Mouse (Mus musculus) left cerebral cortex, adult 11 months (tissue): ENCODE data around the gene Pdzrn4.
"Not testable (repeated sequence)": the region's sequence is repeated elsewhere in the genome, so short reads cannot be mapped to it uniquely, and the experiment has no call there.

Source experiments
- DNase-seq: peaks from one replicate; pipeline ENCODE4 v3.0.0; 2022; ENCODE audit warnings: low spot score

Gene Pdzrn4

DNA sequence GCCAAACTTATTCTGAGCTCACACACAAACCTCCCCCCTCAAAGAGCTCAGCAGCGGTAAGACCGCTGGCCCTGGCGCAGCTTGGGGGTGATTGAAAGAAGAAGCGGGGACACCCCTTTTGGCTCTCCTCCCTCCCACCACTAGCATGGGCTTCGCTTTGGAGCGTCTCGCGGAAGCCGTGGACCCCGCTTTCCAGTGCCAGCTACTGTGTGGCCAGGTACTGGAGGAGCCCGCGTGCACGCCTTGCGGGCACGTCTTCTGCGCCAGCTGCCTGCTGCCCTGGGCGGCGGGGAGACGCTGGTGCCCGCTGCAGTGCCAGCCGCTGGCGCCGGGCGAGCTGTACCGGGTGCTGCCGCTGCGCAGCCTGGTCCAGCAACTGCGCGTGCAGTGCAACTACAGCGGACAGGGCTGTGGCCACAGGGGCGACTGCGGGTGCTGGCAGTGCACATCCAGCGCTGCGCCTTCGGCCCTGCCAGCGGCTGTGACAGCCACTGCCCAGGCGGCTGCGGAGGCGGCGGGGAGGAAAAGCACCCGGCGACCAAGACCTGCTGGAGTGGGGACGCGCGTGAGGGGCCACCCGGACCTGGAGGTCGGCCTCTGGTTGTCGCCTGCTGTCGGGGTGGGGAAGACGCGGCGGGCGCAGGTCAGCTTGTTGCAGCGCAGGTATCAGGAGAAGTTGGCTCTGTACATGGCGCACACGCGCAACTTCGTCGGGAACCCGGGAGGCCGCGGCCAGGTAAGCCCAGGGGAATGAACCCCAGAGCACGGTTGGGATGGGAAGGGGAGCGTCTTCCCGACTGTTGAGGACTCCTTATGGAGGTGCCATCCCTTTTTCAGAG, at the start of gene Pdzrn4:
TSS of gene Pdzrn4 (plus strand) at position 112 of the 839 bp plus-strand sequence.
- DNase-seq = no peak

DNA sequence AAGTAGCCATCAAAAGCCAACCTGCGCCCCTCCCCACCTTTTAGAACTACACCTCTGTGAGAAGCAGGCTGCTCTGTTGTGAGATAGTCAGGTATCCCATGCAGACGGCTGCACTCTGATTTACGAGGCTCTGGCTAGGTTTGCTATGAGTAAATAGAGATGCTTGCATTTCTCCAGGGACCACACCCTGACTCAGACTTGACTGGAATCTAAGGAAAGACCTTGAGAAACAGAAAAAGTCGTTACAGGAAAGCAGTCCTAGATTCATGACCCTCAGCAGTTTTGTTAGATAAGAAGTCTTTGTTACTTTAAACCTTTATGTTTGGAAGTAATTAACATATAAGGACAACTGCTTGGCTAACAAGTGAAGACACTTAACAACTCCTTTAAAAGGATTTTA, 49.3 kb upstream of the Pdzrn4 start:
- DNase-seq = no peak

DNA sequence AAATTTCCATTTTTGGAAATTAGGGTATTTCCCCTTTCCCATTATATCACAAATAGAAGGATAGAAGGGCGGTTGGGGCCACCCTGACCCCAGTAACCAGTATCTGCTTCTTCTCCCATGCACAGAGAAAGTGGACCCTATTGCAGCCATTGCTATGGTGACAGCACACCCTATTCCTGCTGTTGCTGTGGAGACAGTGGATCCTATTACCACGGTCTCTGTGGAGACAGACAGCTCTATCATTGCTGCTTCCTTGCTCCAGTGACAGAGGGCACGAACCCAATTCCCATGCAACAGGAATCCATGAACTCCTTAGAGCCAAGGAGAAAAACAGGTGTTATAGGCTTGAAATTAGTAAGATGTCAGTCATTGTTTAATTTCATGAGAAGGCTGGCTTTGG, 48.8 kb upstream of the Pdzrn4 start:
- DNase-seq = no peak

DNA sequence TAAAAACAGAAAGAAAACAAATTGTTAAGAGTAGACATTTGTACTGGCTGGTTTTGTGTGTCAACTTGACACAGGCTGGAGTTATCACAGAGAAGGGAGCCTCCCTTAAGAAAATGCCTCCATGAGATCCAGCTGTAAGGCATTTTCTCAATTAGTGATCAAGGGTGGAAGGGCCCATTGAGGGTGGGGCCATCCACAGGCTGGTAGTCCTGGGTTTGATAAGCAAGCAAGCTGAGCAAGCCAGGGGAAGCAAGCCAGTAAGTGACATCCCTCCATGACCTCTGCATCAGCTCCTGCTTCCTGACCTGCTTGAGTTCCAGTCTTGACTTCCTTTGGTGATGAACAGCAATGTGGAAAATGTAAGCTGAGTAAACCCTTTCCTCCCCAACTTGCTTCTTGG, 48.2 kb upstream of the Pdzrn4 start:
- DNase-seq = not testable (repeated sequence)

DNA sequence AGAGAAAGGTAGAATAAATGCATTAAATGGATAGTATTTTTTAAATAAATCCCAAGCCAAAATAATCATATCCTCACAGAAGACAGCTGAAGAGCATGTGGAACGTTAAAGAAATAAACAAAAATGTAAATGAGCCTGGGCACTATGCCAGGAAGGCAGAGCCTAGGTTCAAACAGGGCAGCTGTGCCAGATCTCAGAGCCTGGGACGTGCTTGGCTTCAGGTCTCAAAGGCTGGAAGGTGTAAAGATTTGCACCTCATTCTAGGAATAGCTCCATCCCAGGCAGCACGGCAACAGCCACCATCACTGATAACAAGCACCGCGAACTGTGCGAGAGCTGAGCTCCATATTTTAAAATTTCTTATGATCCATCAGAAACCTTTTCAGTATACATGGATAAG, 32.5 kb upstream of the Pdzrn4 start:
- no peak for DNase-seq

DNA sequence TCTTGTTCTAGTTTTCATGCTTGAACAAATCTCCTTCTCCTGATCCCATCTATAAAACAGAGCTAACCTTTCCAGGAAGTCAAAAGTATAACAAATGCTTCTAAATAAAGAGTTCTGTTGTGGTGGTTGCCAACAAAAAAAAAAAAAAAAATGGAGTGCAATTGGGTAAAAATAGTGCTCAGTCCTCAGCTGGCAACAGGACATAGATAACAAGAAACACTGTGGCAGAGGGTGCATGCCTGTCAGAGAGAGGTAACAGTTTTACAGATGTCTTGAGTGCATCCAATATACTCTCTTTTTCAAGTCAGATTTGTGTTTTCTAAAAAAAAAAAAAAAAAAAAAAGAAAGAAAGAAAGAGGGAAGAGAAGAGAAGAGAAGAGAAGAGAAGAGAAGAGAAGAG, 32.1 kb upstream of the Pdzrn4 start:
- no peak for DNase-seq

DNA sequence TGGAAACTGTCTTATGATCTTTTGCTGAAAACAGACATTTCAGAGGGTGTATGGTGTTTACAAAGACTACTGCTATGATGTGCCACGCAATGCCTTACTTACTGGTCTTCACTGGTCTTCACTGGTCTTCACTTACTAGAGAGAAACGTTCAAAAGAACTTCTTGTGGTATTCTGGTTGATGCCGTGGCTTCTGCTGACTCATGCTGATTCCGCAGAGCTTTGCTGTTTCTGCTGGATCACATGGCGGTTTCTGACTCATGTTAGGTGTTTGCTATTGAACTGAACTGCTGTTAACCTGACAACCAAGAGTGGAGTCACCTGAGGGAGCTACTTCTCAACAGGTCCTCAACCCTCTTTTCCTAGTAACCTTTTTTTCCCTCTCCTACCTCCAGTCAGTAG, 1.9 kb upstream of the Pdzrn4 start:
- DNase-seq = no peak

DNA sequence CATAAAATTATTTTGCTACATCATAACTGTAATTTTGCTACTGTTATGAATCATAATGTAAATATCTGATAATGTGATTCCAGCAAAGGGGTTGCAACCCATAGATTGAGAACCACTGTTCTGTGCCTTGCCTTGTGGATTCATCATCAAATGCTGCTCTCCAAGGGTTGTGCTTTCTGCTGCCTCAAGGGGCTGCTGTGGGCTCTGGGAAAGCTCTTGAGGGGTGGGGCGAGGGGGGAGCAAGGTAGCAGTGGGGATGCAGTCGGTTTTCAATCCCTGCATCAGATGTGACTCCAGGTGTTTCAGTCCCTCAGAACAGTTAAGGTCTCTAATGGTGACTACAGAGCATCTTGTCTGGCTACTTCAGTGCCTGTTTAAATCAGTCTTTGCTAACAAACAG, 2.1 kb downstream of the Pdzrn4 start:
- DNase-seq = no peak

DNA sequence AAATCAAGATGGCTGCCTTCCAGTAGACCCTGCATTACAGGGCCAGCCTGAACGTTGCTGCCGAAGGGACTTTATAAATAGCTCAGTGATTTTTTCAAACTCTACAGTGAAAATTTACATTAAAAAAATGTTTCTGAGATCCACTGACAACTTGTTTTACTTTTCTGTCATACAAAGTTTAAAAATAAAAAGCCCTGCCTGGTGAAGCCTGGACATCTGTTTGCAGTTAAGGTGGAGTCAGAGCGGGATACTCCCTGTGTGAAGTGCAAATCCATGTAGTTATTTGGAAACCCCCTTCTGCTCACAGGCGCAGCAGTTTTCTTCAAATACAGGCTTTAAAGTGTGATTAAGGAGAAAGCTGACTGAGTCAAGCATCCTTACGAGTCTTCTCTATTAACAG, 2.6 kb downstream of the Pdzrn4 start:
- no peak for DNase-seq

DNA sequence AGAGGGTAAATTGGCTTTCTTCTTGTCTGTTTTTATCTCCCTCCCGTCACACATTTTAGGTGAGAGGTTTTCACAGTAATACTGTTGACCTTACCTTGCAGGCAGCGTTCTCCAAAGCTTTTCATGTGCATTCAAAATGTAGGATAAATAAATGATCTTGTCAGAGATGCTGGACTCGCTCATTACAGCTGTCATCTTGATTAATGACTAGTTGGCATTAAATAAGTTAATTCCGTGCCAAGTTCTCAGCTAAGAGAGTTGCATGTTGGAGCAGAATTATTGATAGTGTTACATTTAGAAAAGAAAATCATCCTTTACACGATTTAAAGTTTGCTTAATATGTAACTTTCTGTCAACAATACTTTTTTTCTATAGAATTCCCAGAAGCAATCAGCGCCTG, 4.9 kb downstream of the Pdzrn4 start:
- no peak for DNase-seq

DNA sequence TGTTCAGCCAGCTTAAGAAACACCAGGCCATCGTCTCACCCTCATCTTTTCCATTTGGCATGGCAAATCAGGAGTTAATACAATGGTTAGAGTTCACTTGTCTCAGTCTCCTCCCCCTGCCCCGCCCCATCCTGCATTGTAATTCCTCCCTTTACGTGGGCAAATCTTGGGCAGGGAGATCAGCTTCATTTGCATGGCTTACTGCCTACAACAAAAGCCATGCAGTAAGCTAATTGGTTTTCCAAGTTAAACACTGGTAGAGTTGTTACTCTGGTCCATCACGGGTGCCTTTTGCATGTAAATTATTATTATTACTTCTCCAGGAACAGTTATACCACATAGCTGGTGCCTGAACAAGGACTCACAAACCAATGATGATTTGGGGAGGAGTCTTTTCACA, 18.6 kb downstream of the Pdzrn4 start:
- DNase-seq = no peak

DNA sequence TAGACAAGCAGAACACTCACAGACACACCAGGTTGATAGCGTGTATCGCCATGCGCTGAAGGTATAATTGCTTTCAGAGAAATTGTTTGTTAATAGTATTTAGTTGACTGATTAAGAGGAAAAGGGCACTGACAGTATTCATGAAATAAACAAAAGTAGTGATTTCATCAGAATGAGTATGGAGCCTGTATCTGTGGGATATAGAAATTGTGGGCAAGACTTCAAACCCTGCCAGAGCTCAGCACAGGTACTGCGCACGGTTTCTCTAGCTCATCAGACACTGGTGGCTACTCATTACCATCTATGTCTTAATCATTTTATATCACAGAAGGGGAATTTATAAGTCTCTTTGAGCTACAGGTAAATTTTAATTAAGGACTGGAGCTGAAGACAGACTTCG, 19.5 kb downstream of the Pdzrn4 start:
- no peak for DNase-seq

DNA sequence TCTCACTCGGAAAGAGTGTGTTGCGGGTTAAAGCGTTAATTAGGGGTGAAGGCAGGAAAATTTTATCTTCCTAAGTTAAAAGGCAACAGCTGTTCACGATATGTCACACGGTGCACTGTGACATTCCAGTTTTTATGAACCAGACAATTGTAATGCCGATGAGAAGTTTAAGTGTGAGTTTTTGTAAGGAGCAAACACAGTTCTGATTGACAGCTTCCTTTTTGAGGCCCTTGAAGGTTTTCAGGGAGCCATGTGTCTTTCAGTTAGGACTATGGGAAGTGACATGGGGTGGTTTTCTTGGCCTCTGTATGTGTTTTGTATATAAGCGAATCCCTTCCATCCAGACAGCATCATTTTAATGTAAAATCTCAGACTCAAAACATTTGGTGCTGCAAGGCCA, 20.0 kb downstream of the Pdzrn4 start:
- no peak for DNase-seq

DNA sequence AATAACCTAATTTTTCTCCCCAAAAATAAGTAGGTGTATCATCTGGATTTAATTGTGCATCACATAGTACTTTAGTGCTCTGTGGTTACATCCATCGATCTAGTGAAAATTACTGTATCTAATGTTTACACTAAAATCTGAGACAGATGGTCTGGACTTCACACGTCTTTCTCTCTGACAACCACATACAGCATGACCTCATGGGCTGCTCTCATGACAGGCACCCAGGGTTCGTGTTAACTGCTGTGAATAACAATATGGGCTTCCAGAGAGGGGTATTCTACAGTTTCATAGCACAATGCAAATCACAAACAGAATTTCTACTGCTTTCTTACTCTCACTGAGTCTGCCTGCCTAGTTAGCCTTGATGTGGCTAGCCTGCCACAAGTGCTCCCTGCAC, 20.4 kb downstream of the Pdzrn4 start:
- no peak for DNase-seq

DNA sequence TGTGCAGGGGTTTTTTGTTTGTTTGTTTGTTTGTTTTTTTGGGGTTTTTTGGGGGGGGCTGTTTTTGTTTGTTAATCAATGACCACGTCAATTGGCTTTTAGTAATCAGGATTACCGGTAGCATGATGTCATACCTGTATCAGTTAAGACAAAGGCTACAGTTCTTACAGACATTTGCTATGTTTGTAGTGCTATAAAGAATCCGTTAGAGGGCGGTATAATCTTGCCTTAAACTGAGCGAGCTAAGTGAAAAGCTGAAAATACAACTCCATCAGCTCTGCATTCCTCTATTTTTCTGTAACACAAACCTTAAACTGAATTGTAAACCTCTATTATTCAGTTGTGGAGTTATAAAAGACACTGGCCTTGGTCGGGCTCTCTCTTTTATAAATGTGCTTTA, 37.9 kb downstream of the Pdzrn4 start:
- DNase-seq = peak; percentile 7

DNA sequence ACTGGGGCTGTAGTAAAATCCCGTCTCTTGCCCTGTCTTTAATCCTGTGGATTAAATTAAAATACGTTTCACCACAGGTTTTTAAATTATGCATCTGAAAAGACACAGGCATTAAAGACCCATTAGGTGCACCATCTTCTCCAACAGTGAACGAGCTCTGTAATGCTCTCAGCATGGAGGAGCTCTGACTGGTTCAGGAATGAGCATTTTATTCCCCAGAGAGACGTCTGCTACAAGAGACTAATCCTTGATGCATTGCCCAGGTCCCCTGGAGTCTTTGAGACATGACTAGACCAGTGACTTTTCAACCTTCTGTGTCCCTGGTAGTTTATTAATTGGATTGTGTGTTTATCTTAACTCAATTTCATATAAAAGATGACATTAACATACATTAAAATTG, 38.6 kb downstream of the Pdzrn4 start:
- DNase-seq = no peak

DNA sequence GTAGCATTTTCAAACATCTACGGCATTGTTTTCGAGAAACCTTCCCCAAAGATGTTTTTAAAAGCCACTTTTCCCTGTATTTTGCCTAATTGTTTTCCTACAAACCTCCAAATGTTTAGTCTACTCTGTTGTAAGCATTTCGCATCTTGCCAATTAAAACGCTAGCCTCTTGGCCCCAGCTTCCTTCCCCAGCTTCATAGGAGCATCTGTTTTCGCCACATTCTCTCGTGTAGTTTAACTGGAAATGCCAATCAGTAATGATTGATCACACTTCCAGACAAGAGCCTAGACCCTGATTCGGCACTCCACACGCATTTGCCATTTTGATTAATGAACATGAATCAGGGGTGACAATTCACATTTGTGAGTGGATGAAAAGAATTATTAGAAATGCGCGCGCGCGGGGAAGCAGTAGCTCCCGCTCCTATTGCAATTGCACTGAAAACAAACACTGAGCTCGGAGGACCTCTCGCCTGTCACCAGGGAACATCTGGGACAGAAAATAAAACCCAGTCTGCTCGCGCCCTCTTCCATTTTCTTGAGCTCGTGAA, 45.0 kb downstream of the Pdzrn4 start:
- no peak for DNase-seq

DNA sequence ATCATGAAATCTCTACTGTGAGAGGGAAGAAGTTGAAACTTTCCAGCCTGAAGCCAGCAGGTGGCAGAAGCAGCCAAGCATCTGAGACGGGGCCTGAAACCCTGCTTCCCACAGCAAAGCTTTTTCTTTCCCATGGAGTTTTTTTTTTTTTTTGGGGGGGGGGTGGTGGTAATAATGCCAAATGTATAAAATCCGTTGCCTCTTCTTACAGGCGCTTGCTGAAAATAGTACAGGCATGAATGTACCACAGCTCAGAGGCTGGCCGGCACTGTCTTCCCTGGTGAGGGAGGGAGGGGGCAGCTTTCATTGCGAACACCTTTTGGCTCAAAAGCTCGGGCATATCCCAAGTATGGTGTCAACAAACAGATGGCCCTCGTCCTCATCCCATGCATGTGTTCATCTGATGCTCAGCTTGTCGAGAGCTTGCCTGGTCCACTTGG, 51.0 kb downstream of the Pdzrn4 start:
- peak; percentile 23 for DNase-seq

DNA sequence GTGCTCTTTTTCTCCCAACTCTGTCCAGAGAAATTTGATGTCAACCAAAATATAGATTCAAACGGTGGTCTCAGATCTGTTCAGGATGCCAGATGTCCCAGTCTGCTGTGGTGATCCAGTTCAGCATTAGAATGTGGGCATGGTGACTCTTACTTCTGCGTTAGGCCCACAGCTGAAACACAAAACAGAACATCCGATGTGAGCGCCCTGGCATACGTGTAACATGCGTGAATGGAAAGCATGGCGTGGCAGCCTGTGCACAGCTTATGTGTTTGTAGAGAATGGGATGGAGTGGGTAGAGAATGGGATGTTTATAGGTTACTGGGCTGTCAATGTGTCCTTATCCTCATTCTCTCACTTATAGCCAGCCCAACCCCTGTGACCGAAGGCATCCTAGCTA, 52.4 kb downstream of the Pdzrn4 start:
- no peak for DNase-seq

DNA sequence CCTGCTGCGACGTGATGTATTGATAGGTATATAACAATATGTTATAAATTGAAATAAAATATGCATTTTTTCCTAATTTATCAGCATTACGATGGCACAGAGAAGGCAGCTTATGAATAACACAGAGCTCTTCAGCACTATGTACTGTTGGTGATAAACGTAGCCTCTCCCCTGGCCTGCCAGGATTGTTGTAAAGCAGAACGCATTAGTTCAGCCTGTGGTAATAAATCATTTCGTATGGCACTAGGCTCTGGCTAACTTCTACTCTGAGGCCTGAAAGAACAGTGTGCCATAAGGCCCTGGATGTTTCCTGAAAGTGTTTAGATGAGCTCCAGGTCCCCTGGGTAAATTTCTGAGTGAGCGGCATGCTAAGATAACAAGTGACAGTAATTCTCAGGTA, 55.9 kb downstream of the Pdzrn4 start:
- DNase-seq = no peak

DNA sequence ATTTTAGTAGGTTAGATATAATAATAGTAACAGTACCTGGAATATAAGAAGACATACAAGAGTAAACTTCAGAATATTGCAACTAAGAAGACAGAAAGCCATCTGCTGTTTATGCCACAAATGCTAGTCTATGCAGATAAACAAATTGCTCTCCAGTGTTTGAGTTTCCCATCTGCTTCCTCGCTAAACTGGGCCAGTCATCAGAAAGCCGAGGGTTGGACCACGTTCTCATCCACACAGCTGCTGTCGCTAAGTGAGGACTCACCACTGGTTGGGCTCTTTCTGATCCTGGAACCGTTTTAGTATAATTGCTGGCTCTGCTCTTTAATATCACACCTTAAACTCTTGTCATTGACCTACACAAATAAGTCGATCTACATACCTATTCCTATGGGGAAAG, 85.5 kb downstream of the Pdzrn4 start:
- no peak for DNase-seq

DNA sequence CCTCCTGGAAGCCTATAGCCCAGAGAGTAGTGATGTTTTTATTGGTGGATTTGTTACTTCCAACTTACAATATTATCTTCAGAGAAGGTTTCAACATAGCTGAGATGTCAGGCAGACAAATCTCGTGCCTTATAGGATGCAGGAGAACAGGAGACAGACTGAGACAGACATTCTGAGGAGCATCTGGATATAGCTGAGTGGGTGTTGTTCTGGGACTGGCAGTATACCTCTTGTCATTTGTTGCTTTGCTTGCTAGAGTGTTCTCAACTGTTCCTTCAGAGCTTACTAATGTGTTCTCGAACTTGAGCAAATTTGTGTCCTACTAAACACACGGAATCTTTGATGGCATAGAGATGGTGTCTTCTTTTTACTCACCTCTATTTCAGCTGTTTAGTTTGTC, 94.7 kb downstream of the Pdzrn4 start:
- no peak for DNase-seq

DNA sequence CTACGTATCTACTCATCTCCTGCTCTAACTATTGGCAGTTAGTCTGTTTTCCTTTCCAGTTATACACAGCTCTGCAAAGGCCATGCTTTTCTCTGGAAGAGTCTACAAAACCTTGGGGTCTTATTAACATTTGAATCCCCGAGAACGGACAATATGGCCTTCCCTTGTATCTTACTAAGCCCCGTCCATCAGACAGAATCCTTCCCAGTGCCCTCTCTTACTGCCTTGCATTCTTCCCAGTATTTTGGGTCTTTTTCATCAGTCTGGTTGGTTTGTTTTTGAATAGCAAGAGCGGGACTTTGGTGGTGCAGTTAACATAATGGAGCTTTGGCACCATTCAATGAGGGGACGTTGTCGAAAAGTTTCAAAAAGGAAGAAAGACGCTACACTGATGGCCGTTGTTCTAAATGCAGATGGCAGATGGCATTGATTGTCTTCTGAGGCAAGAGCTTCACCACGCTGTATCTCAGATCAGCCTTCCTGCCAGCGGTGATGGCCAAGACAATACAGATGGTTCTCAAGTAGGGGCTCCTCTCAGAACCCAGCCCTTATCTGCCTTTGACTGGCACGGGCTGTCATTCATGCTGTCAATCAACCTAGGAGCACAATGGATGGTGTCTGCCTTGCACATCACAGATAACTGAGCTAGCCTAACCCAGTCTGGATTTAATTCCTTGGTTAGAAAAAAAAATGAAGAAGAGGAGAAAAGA, 98.9 kb downstream of the Pdzrn4 start:
- no peak for DNase-seq
